In genomic region chr3:151835831-151836230, GRCm38 (mm10) we compare ENCODE assay signal across 27 mouse cellular contexts. TPM values are rescaled to one million over a fixed set of nuclear protein-coding genes. Genes with fewer than 3 reads are reported as not detected.
DNase-seq lines count a peak whose midpoint lies in the region; ATAC-seq and TF ChIP-seq lines count a peak whose summit lies in the region.
"Had no signal": no experiment of that assay in that cellular context is flagged by ENCODE, and none has a peak within 500 bp of the region (broad histone marks: within the 10 kb centered on the region; RNA-seq: fewer than 3 reads in every experiment).

No protein-coding gene starts in this region.

- peaks cover 9% of the 10 kb centered on the region for H3K27me3 ChIP-seq in midbrain, embryonic 11.5 days (ENCODE audit: control insufficient read depth, insufficient read depth, low read length)
- H3K27me3 ChIP-seq in midbrain, embryonic 16.5 days (ENCODE audit: control insufficient read depth, insufficient read depth, low read depth, low read length): no peaks in the 10 kb centered on the region
- H3K27me3 ChIP-seq in embryonic facial prominence, embryonic 14.5 days (replicated peaks; ENCODE audit: control insufficient read depth, insufficient read depth, low read length): peaks cover 3% of the 10 kb centered on the region; the same call in 1 of the 2 replicates
- peaks cover 6% of the 10 kb centered on the region; the same call in 1 of the 2 replicates for H3K27me3 ChIP-seq in limb, embryonic 14.5 days (ENCODE audit: control insufficient read depth, insufficient read depth, low read length)
- no peaks in the 10 kb centered on the region for H3K27me3 ChIP-seq in hindbrain, postnatal 0 days (ENCODE audit: insufficient read depth, low read length)

- H3K36me3 ChIP-seq in midbrain, embryonic 11.5 days (ENCODE audit: control insufficient read depth, insufficient read depth, low read length): no peaks in the 10 kb centered on the region
- H3K36me3 ChIP-seq in midbrain, embryonic 16.5 days (ENCODE audit: control insufficient read depth, insufficient read depth, low read length): no peaks in the 10 kb centered on the region
- H3K36me3 ChIP-seq in embryonic facial prominence, embryonic 14.5 days (ENCODE audit: control insufficient read depth, insufficient read depth, low read length): no peaks in the 10 kb centered on the region
- no peaks in the 10 kb centered on the region for H3K36me3 ChIP-seq in limb, embryonic 14.5 days (ENCODE audit: control insufficient read depth, insufficient read depth, low read length)
- H3K36me3 ChIP-seq in hindbrain, postnatal 0 days (ENCODE audit: insufficient read depth, low read length): no peaks in the 10 kb centered on the region
- H3K36me3 ChIP-seq: embryonic facial prominence, embryonic 12.5 days; heart, embryonic 12.5 days; heart, embryonic 15.5 days; hindbrain, embryonic 10.5 days; hindbrain, embryonic 13.5 days had no signal

- H3K9ac ChIP-seq in midbrain, embryonic 11.5 days (ENCODE audit: low read length): no peak overlapping the region
- no peak overlapping the region for H3K9ac ChIP-seq in midbrain, embryonic 16.5 days (ENCODE audit: low read depth, low read length)
- no peak overlapping the region for H3K9ac ChIP-seq in embryonic facial prominence, embryonic 14.5 days (ENCODE audit: low read depth, low read length)
- H3K9ac ChIP-seq in limb, embryonic 14.5 days (ENCODE audit: low read depth, low read length, severe bottlenecking): no peak overlapping the region
- H3K9ac ChIP-seq in hindbrain, postnatal 0 days (replicated peaks; ENCODE audit: low read length): no peak overlapping the region
- H3K9ac ChIP-seq: embryonic facial prominence, embryonic 12.5 days; forebrain, postnatal 0 days; heart, embryonic 12.5 days; heart, embryonic 15.5 days; hindbrain, embryonic 13.5 days had no signal

- no peak overlapping the region for H3K4me3 ChIP-seq in midbrain, embryonic 11.5 days (ENCODE audit: low read depth, low read length)
- no peak overlapping the region for H3K4me3 ChIP-seq in midbrain, embryonic 16.5 days (ENCODE audit: low read depth, low read length)
- peak overlapping the region; percentile 48; the same call in 1 of the 2 replicates for H3K4me3 ChIP-seq in embryonic facial prominence, embryonic 14.5 days (ENCODE audit: low read depth, low read length)
- H3K4me3 ChIP-seq in limb, embryonic 14.5 days (replicated peaks; ENCODE audit: low read length): no peak overlapping the region
- no peak overlapping the region for H3K4me3 ChIP-seq in hindbrain, postnatal 0 days (ENCODE audit: low read length)

- 41% methylated on average over 3 of the region's 3 CpGs for WGBS in midbrain, embryonic 11.5 days
- WGBS in midbrain, embryonic 16.5 days: 31% methylated on average over 3 of the region's 3 CpGs
- WGBS in embryonic facial prominence, embryonic 14.5 days: 65% methylated on average over 3 of the region's 3 CpGs
- 59% methylated on average over 3 of the region's 3 CpGs for WGBS in limb, embryonic 14.5 days
- WGBS in hindbrain, postnatal 0 days: 56% methylated on average over 3 of the region's 3 CpGs

- peaks cover 6% of the 10 kb centered on the region; the same call in 1 of the 2 replicates for H3K4me1 ChIP-seq in midbrain, embryonic 11.5 days (ENCODE audit: control insufficient read depth, insufficient read depth, low read length)
- no peaks in the 10 kb centered on the region; the same call in 1 of the 2 replicates for H3K4me1 ChIP-seq in midbrain, embryonic 16.5 days (ENCODE audit: control insufficient read depth, insufficient read depth, low read length)
- H3K4me1 ChIP-seq in embryonic facial prominence, embryonic 14.5 days (ENCODE audit: control insufficient read depth, insufficient read depth, low read length): 0 out of 2 replicates have a peak, but pooled peaks cover 3% of the 10 kb centered on the region
- peaks cover 7% of the 10 kb centered on the region for H3K4me1 ChIP-seq in limb, embryonic 14.5 days (ENCODE audit: control insufficient read depth, insufficient read depth, low read length)
- 0 out of 2 replicates have a peak, but pooled peaks cover 8% of the 10 kb centered on the region for H3K4me1 ChIP-seq in hindbrain, postnatal 0 days (ENCODE audit: insufficient read depth, low read length)

- TF ChIP-seq POLR2A in limb, embryonic 14.5 days (IDR thresholded peaks at IDR 0.05; ENCODE audit: borderline replicate concordance, extremely low read depth, insufficient read depth, insufficient read length): no peak

- H3K4me2 ChIP-seq in midbrain, embryonic 11.5 days: no peak overlapping the region
- no peak overlapping the region for H3K4me2 ChIP-seq in midbrain, embryonic 16.5 days (ENCODE audit: low read length)
- peak overlapping the region; percentile 81 for H3K4me2 ChIP-seq in embryonic facial prominence, embryonic 14.5 days (ENCODE audit: low read depth, low read length)
- H3K4me2 ChIP-seq in limb, embryonic 14.5 days (replicated peaks; ENCODE audit: low read depth, low read length, severe bottlenecking): peak overlapping the region; percentile 84
- H3K4me2 ChIP-seq in hindbrain, postnatal 0 days (ENCODE audit: low read depth, low read length): no peak overlapping the region

- no peak overlapping the region for H3K27ac ChIP-seq in midbrain, embryonic 11.5 days (ENCODE audit: low read depth, low read length)
- no peak overlapping the region for H3K27ac ChIP-seq in midbrain, embryonic 16.5 days (ENCODE audit: low read length)
- H3K27ac ChIP-seq in embryonic facial prominence, embryonic 14.5 days (replicated peaks; ENCODE audit: low read depth, low read length): no peak overlapping the region
- H3K27ac ChIP-seq in limb, embryonic 14.5 days (replicated peaks; ENCODE audit: low read depth, low read length): no peak overlapping the region
- H3K27ac ChIP-seq in hindbrain, postnatal 0 days: no peak overlapping the region
- H3K27ac ChIP-seq: heart, embryonic 15.5 days; hindbrain, embryonic 10.5 days; hindbrain, embryonic 13.5 days had no signal

- DNase-seq in heart, adult 11 months: peak; percentile 79
- no peak for DNase-seq in heart, adult 8-10 months (ENCODE audit: low spot score)
- DNase-seq in midbrain, embryonic 11.5 days (ENCODE audit: low spot score, missing footprints): peak; percentile 77
- DNase-seq in embryonic facial prominence, embryonic 14.5 days (ENCODE audit: low spot score): no peak
- no peak for DNase-seq in limb, embryonic 14.5 days (ENCODE audit: low spot score)
- no peak for DNase-seq in hindbrain, postnatal 0 days (ENCODE audit: low spot score)
- DNase-seq: adrenal gland, adult 8-10 months; adrenal gland, postnatal 25 days; cerebellum, adult 11-12 months; cerebellum, adult 8-10 months; cerebellum, postnatal 10 days; cerebellum, postnatal 36 days; forebrain, postnatal 0 days; gastrocnemius, postnatal 25 days; heart, postnatal 10 days; heart, postnatal 36 days had no signal

- no peaks in the 10 kb centered on the region for H3K9me3 ChIP-seq in midbrain, embryonic 11.5 days (ENCODE audit: control insufficient read depth, low read length)
- H3K9me3 ChIP-seq in midbrain, embryonic 16.5 days (replicated peaks; ENCODE audit: control insufficient read depth, low read length, poor library complexity, severe bottlenecking): no peaks in the 10 kb centered on the region
- H3K9me3 ChIP-seq in embryonic facial prominence, embryonic 14.5 days (ENCODE audit: control insufficient read depth, low read length): no peaks in the 10 kb centered on the region
- H3K9me3 ChIP-seq in limb, embryonic 14.5 days (ENCODE audit: control insufficient read depth, low read length): no peaks in the 10 kb centered on the region
- no peaks in the 10 kb centered on the region for H3K9me3 ChIP-seq in hindbrain, postnatal 0 days (ENCODE audit: low read length)
- H3K9me3 ChIP-seq: embryonic facial prominence, embryonic 12.5 days; heart, embryonic 12.5 days; heart, embryonic 15.5 days; hindbrain, embryonic 10.5 days; hindbrain, embryonic 13.5 days had no signal

- no peak for ATAC-seq in midbrain, embryonic 11.5 days (ENCODE audit: low FRiP score)
- no peak for ATAC-seq in midbrain, embryonic 16.5 days
- ATAC-seq in embryonic facial prominence, embryonic 14.5 days (ENCODE audit: low read depth): no peak
- ATAC-seq in limb, embryonic 14.5 days (ENCODE audit: low FRiP score, low read depth): no peak
- ATAC-seq in hindbrain, postnatal 0 days: no peak
- ATAC-seq: activated CD4-positive, CD25-positive, alpha-beta regulatory T cell, adult 4 months; CD4-positive, CD25-positive, alpha-beta regulatory T cell, adult 4 months; forebrain, embryonic 14.5 days; forebrain, postnatal 0 days; inflammation-experienced regulatory T-cells, adult 6 months had no signal

- no peak for TF ChIP-seq CTCF in hindbrain, postnatal 0 days (IDR thresholded peaks at IDR 0.05; ENCODE audit: low read depth)

RNA-seq across cellular contexts. Expression of gene Ptgfr, which starts 1.6 kb away (rescaled TPM):
- total RNA-seq in heart, adult 8-10 months (2022): 1 to 10 TPM; 2.4 to 6.7 (median 3.9) TPM
- polyA plus RNA-seq in midbrain, embryonic 11.5 days (2014; fragmentation: Nextera tagmentation; extraction: Ambion mirVana): 0.62 and 1.1 TPM in 2 replicates
- 0.60 and 1.0 TPM in 2 replicates for polyA plus RNA-seq in midbrain, embryonic 16.5 days (2015; fragmentation: Nextera tagmentation; extraction: Ambion mirVana)
- polyA plus RNA-seq in embryonic facial prominence, embryonic 14.5 days (2014; fragmentation: Nextera tagmentation; extraction: Ambion mirVana): 9.2 and 10.2 TPM in 2 replicates
- polyA plus RNA-seq in limb, embryonic 14.5 days (2012; rRNA removed): 3.6 and 4.1 TPM in 2 replicates
- polyA plus RNA-seq in limb, embryonic 14.5 days (2014; fragmentation: Nextera tagmentation; extraction: Ambion mirVana): 7.2 and 8.7 TPM in 2 replicates
- total RNA-seq in hindbrain, postnatal 0 days (2014; rRNA removed): 0.72 and 2.8 TPM in 2 replicates
- 1.1 and 1.7 TPM in 2 replicates for polyA plus RNA-seq in hindbrain, postnatal 0 days (2015; fragmentation: Nextera tagmentation; extraction: Ambion mirVana)
- total RNA-seq: adrenal gland, postnatal 25 days; granulocyte monocyte progenitor cell, adult 5-6 weeks had no signal
- polyA plus RNA-seq: activated CD4-positive, CD25-positive, alpha-beta regulatory T cell, adult 4 months; CD4-positive, CD25-positive, alpha-beta regulatory T cell, adult 4 months; inflammation-experienced regulatory T-cells, adult 6 months had no signal

Comparison
In these comparisons a context has a peak if more than half of its experiments do, and no peak if none do; other contexts are left out.
1. DNase-seq: peak in heart, adult 11 months (single experiment) and midbrain, embryonic 11.5 days (single experiment); none in heart, adult 8-10 months (single experiment), embryonic facial prominence, embryonic 14.5 days (single experiment), limb, embryonic 14.5 days (single experiment) and hindbrain, postnatal 0 days (single experiment).
2. H3K4me2 ChIP-seq: peak in embryonic facial prominence, embryonic 14.5 days (single experiment) and limb, embryonic 14.5 days (single experiment); none in midbrain, embryonic 11.5 days (single experiment), midbrain, embryonic 16.5 days (single experiment) and hindbrain, postnatal 0 days (single experiment).